Mouse (Mus musculus): ENCODE data around the gene Chst10.

DNA sequence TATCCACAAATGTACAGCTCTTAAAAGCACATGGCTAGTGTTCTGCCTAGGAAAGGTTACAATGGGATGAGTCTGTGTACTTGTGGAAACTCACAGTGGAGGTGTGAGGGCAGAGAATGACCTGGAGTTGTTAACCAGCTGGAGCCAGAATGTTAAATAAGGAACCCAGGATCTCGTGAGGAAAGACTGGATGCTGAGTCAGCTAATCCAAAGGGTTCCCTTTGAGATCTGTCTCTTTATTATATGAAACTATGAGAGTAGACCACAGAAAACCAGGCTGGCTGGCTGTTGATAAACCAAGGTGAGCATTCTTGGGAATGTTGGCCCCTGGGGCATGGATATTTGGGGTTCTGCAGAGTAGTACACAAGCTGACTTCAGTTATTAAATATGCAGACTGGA is 58.0 kb downstream of the Chst10 start:
- no peak for TF ChIP-seq CTCF (IDR thresholded peaks at IDR 0.05; ENCODE audit: borderline replicate concordance, insufficient read depth, low read depth, low read length)
- no peak for TF ChIP-seq POLR2A (IDR thresholded peaks at IDR 0.05; ENCODE audit: borderline replicate concordance, insufficient read depth, low read length)
